In the genomic region with DNA sequence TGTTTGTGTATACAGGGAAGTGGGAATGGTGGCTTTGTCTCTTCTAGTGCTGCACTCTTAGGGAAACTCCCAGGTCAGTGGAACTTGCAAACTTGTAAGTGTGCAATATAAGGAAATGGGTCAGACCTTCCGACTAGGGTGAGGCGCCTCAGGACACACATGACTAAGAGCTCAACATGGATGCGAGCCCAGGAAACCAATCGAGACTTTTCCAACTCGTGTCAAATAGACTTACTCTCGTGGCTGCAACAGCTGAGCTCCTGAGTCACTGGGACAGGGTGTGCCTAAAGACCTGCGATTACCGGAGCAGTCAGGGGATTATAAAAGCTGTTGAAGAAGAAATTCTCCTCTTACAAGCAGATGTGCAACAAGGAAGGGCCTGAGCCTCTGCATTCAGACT, we compare ENCODE assay signal across 10 mouse cellular contexts. TPM values are rescaled to one million over a fixed set of nuclear protein-coding genes. Genes with fewer than 3 reads are reported as not detected.
DNase-seq lines count a peak whose midpoint lies in the region; ATAC-seq and TF ChIP-seq lines count a peak whose summit lies in the region.
"Had no signal": no experiment of that assay in that cellular context is flagged by ENCODE, and none has a peak within 500 bp of the region (broad histone marks: within the 10 kb centered on the region; RNA-seq: fewer than 3 reads in every experiment).

No protein-coding gene starts in this region.

- H3K4me3 ChIP-seq in heart, embryonic 12.5 days, result no peak overlapping the region
- no peak overlapping the region for H3K4me3 ChIP-seq in intestine, postnatal 0 days (ENCODE audit: low read depth, low read length)
- H3K4me3 ChIP-seq in stomach, postnatal 0 days (ENCODE audit: low read depth, low read length), result no peak overlapping the region
- H3K4me3 ChIP-seq: erythroblast, embryonic 14.5 days had no signal

- H3K27ac ChIP-seq in heart, embryonic 12.5 days (ENCODE audit: poor library complexity, severe bottlenecking), result no peak overlapping the region
- no peak overlapping the region for H3K27ac ChIP-seq in intestine, postnatal 0 days (ENCODE audit: low read depth, low read length)
- H3K27ac ChIP-seq in stomach, postnatal 0 days (replicated peaks), result peak overlapping the region; percentile 42; the same call in 1 of the 2 replicates

- no peaks in the 10 kb centered on the region for H3K9me3 ChIP-seq in heart, embryonic 12.5 days (replicated peaks)
- H3K9me3 ChIP-seq in intestine, postnatal 0 days (ENCODE audit: control insufficient read depth), result no peaks in the 10 kb centered on the region
- H3K9me3 ChIP-seq in stomach, postnatal 0 days (ENCODE audit: control insufficient read depth, low read length), result no peaks in the 10 kb centered on the region

- ATAC-seq in heart, embryonic 12.5 days (ENCODE audit: insufficient number of reproducible peaks, low FRiP score), result no peak
- ATAC-seq in intestine, postnatal 0 days, result peak; percentile 76
- peak; percentile 93 for ATAC-seq in stomach, postnatal 0 days (ENCODE audit: low FRiP score, low TSS enrichment)

- H3K36me3 ChIP-seq in heart, embryonic 12.5 days, result no peaks in the 10 kb centered on the region
- no peaks in the 10 kb centered on the region for H3K36me3 ChIP-seq in intestine, postnatal 0 days (ENCODE audit: control insufficient read depth, insufficient read depth)
- H3K36me3 ChIP-seq in stomach, postnatal 0 days (ENCODE audit: control insufficient read depth, insufficient read depth, low read length), result no peaks in the 10 kb centered on the region

- H3K4me1 ChIP-seq in heart, embryonic 12.5 days (replicated peaks), result peaks cover 29% of the 10 kb centered on the region
- no peaks in the 10 kb centered on the region for H3K4me1 ChIP-seq in intestine, postnatal 0 days (replicated peaks; ENCODE audit: control insufficient read depth, insufficient read depth, low read length)
- H3K4me1 ChIP-seq in stomach, postnatal 0 days (replicated peaks; ENCODE audit: control insufficient read depth, insufficient read depth), result no peaks in the 10 kb centered on the region; the same call in 1 of the 2 replicates

- TF ChIP-seq CTCF in intestine, postnatal 0 days (IDR thresholded peaks at IDR 0.05; ENCODE audit: low read depth), result no peak
- no peak for TF ChIP-seq CTCF in stomach, postnatal 0 days (IDR thresholded peaks at IDR 0.05; ENCODE audit: low read depth)

- no peak overlapping the region for H3K4me2 ChIP-seq in heart, embryonic 12.5 days
- H3K4me2 ChIP-seq in intestine, postnatal 0 days (replicated peaks; ENCODE audit: low read depth), result no peak overlapping the region
- H3K4me2 ChIP-seq in stomach, postnatal 0 days (replicated peaks; ENCODE audit: low read depth), result no peak overlapping the region

- WGBS in heart, embryonic 12.5 days, result 82% methylated on average over 8 of the region's 8 CpGs
- WGBS in intestine, postnatal 0 days, result 28% methylated on average over 8 of the region's 8 CpGs
- WGBS in stomach, postnatal 0 days, result 30% methylated on average over 8 of the region's 8 CpGs

- H3K9ac ChIP-seq in heart, embryonic 12.5 days, result no peak overlapping the region
- no peak overlapping the region for H3K9ac ChIP-seq in intestine, postnatal 0 days (ENCODE audit: low read depth, low read length)
- no peak overlapping the region for H3K9ac ChIP-seq in stomach, postnatal 0 days (ENCODE audit: low read length)

- H3K27me3 ChIP-seq in heart, embryonic 12.5 days (replicated peaks), result peaks cover 9% of the 10 kb centered on the region; the same call in 1 of the 2 replicates
- H3K27me3 ChIP-seq in intestine, postnatal 0 days (replicated peaks; ENCODE audit: control insufficient read depth, insufficient read depth, low read length), result no peaks in the 10 kb centered on the region; the same call in 1 of the 2 replicates
- no peaks in the 10 kb centered on the region for H3K27me3 ChIP-seq in stomach, postnatal 0 days (ENCODE audit: control insufficient read depth, insufficient read depth, low read length)

- peak; percentile 24 for DNase-seq in heart, adult 8-10 months (ENCODE audit: low spot score)
- DNase-seq in fibroblast of lung, adult 2 months (ENCODE audit: low read depth), result peak; percentile 92
- peak; percentile 79 for DNase-seq in stomach, postnatal 0 days (ENCODE audit: low spot score)
- no peak for DNase-seq in retina, postnatal 1 day
- no peak for DNase-seq in thymus, postnatal 25 days
- DNase-seq: kidney, postnatal 25 days; right cerebral cortex, postnatal 14 days had no signal

- TF ChIP-seq EP300 in stomach, postnatal 0 days (optimal IDR thresholded peaks at IDR 0.05), result no peak

RNA-seq across cellular contexts. Expression of gene Umps, which starts 33.9 kb away (rescaled TPM):
- 1 to 10 TPM; 7.9 to 9.1 (median 8.3) TPM for total RNA-seq in heart, adult 8-10 months (2022)
- 34.6 and 38.2 TPM in 2 replicates for polyA plus RNA-seq in heart, embryonic 12.5 days (2016; fragmentation: Nextera tagmentation; extraction: Ambion mirVana)
- polyA plus RNA-seq in intestine, postnatal 0 days (2015; fragmentation: Nextera tagmentation; extraction: Ambion mirVana), result 12.4 and 13.1 TPM in 2 replicates
- 24.0 and 26.4 TPM in 2 replicates for polyA plus RNA-seq in stomach, postnatal 0 days (2015; fragmentation: Nextera tagmentation; extraction: Ambion mirVana)

Comparison
In these comparisons a context has a peak if more than half of its experiments do, and no peak if none do; other contexts are left out.
1. DNase-seq: peak in heart, adult 8-10 months (single experiment), fibroblast of lung, adult 2 months (single experiment) and stomach, postnatal 0 days (single experiment); none in retina, postnatal 1 day (single experiment) and thymus, postnatal 25 days (single experiment).